ENCODE assay signal across 18 mouse cellular contexts in genomic region chr8:20581081-20581480, GRCm38 (mm10). TPM values are rescaled to one million over a fixed set of nuclear protein-coding genes. Genes with fewer than 3 reads are reported as not detected.
DNase-seq lines count a peak whose midpoint lies in the region; ATAC-seq and TF ChIP-seq lines count a peak whose summit lies in the region.
"Not testable (repeated sequence)": the region's sequence is repeated elsewhere in the genome, so short reads cannot be mapped to it uniquely, and the experiment has no call there.
"Had no signal": no experiment of that assay in that cellular context is flagged by ENCODE, and none has a peak within 500 bp of the region (broad histone marks: within the 10 kb centered on the region; RNA-seq: fewer than 3 reads in every experiment).

No protein-coding gene starts in this region.

- H3K4me1 ChIP-seq in MEL (ENCODE audit: control insufficient read depth in 1 of 2, insufficient read depth in 2 of 2, low read length in 2 of 2); forebrain, embryonic 11.5 days (replicated peaks; ENCODE audit: control insufficient read depth, insufficient read depth, low read length); hindbrain, embryonic 14.5 days (replicated peaks; ENCODE audit: control insufficient read depth, insufficient read depth, low read length); lung, embryonic 14.5 days (ENCODE audit: insufficient read depth); neural tube, embryonic 11.5 days (ENCODE audit: control insufficient read depth, insufficient read depth, low read length); stomach, postnatal 0 days (replicated peaks; ENCODE audit: control insufficient read depth, insufficient read depth): not testable (repeated sequence)

- H3K9me3 ChIP-seq in MEL (replicated peaks; ENCODE audit: insufficient read depth, low read length); forebrain, embryonic 11.5 days (ENCODE audit: control insufficient read depth, low read length); hindbrain, embryonic 14.5 days (ENCODE audit: control insufficient read depth, low read length); lung, embryonic 14.5 days (ENCODE audit: low read depth, low read length); neural tube, embryonic 11.5 days (ENCODE audit: control insufficient read depth, low read length); stomach, postnatal 0 days (ENCODE audit: control insufficient read depth, low read length): not testable (repeated sequence)

- H3K79me2 ChIP-seq in MEL (ENCODE audit: control insufficient read depth, insufficient read depth, low read length, poor library complexity) = not testable (repeated sequence)

- not testable (repeated sequence) for TF ChIP-seq POLR2A in MEL (IDR thresholded peaks at IDR 0.05; ENCODE audit: control insufficient read depth in 1 of 2, insufficient read depth in 1 of 2, low read depth in 1 of 2, low read length in 2 of 2, poor library complexity in 1 of 2)

- H3K27ac ChIP-seq in MEL (ENCODE audit: control insufficient read depth, low read depth, low read length); forebrain, embryonic 11.5 days (ENCODE audit: low read depth, low read length); hindbrain, embryonic 14.5 days; lung, embryonic 14.5 days (ENCODE audit: low read depth); neural tube, embryonic 11.5 days (ENCODE audit: low read depth, low read length); stomach, postnatal 0 days (replicated peaks): not testable (repeated sequence)

- not testable (repeated sequence) for H3K27me3 ChIP-seq in MEL (ENCODE audit: control insufficient read depth in 1 of 2, insufficient read depth in 2 of 2, low read length in 2 of 2); forebrain, embryonic 11.5 days (ENCODE audit: control insufficient read depth, insufficient read depth, low read length); hindbrain, embryonic 14.5 days (ENCODE audit: control insufficient read depth, insufficient read depth, low read length); lung, embryonic 14.5 days (ENCODE audit: insufficient read depth, low read length); neural tube, embryonic 11.5 days (ENCODE audit: control insufficient read depth, insufficient read depth, low read length); stomach, postnatal 0 days (ENCODE audit: control insufficient read depth, insufficient read depth, low read length)

- not testable (repeated sequence) for H3K4me2 ChIP-seq in forebrain, embryonic 11.5 days (ENCODE audit: low read depth, low read length, severe bottlenecking); hindbrain, embryonic 14.5 days (replicated peaks); lung, embryonic 14.5 days; neural tube, embryonic 11.5 days (ENCODE audit: low read depth); stomach, postnatal 0 days (replicated peaks; ENCODE audit: low read depth)

- ATAC-seq in forebrain, embryonic 11.5 days (replicated peaks; ENCODE audit: low FRiP score); hindbrain, embryonic 14.5 days (ENCODE audit: low FRiP score); lung, embryonic 14.5 days (ENCODE audit: insufficient read depth); neural tube, embryonic 11.5 days (ENCODE audit: insufficient read depth, low FRiP score, low TSS enrichment); stomach, postnatal 0 days (ENCODE audit: low FRiP score, low TSS enrichment): not testable (repeated sequence)

- TF ChIP-seq RAD21 in MEL (IDR thresholded peaks at IDR 0.05; ENCODE audit: low read depth, low read length) = not testable (repeated sequence)

- WGBS in forebrain, embryonic 11.5 days = 96% methylated on average over 2 of the region's 6 CpGs
- 92% methylated on average over 3 of the region's 6 CpGs for WGBS in hindbrain, embryonic 14.5 days
- 90% methylated on average over 3 of the region's 6 CpGs for WGBS in lung, embryonic 14.5 days
- 95% methylated on average over 3 of the region's 6 CpGs for WGBS in neural tube, embryonic 11.5 days
- 97% methylated on average over 2 of the region's 6 CpGs for WGBS in stomach, postnatal 0 days

- DNase-seq in 3134 (ENCODE audit: extremely low read depth, insufficient read length, low spot score) (peak; percentile 7), MEL (ENCODE audit: low read depth, low spot score) (peak; percentile 1)
- DNase-seq in forebrain, embryonic 11.5 days (ENCODE audit: low spot score) = peak; percentile 38
- DNase-seq in hindbrain, embryonic 14.5 days (ENCODE audit: low spot score) = peak; percentile 18
- DNase-seq in left cerebral cortex, adult 8-10 months (ENCODE audit: low spot score in 2 of 2) = peak; percentile 7 to 72
- DNase-seq in lung, embryonic 14.5 days = peak; percentile 0
- DNase-seq in neural tube, embryonic 11.5 days (ENCODE audit: low spot score) = peak; percentile 6
- peak; percentile 6 for DNase-seq in stomach, postnatal 0 days (ENCODE audit: low spot score)

- not testable (repeated sequence) for TF ChIP-seq CTCF in MEL (IDR thresholded peaks at IDR 0.05 in 2 of 3, conservative IDR thresholded peaks at IDR 0.05 in 1 of 3; ENCODE audit: control insufficient read depth in 1 of 3, insufficient read depth in 1 of 3, low read depth in 2 of 3, low read length in 3 of 3, poor library complexity in 1 of 3, severe bottlenecking in 1 of 3); lung, embryonic 14.5 days (IDR thresholded peaks at IDR 0.05; ENCODE audit: low read depth); stomach, postnatal 0 days (IDR thresholded peaks at IDR 0.05; ENCODE audit: low read depth)

- not testable (repeated sequence) for H3K36me3 ChIP-seq in MEL (ENCODE audit: control insufficient read depth in 1 of 2, insufficient read depth in 2 of 2, low read length in 2 of 2); forebrain, embryonic 11.5 days (ENCODE audit: control insufficient read depth, insufficient read depth, low read length); hindbrain, embryonic 14.5 days (replicated peaks; ENCODE audit: control insufficient read depth, insufficient read depth); lung, embryonic 14.5 days (ENCODE audit: insufficient read depth); neural tube, embryonic 11.5 days (ENCODE audit: control insufficient read depth, insufficient read depth, low read length); stomach, postnatal 0 days (ENCODE audit: control insufficient read depth, insufficient read depth, low read length)

- H3K9ac ChIP-seq in MEL (ENCODE audit: control insufficient read depth, low read depth, low read length, poor library complexity, severe bottlenecking); forebrain, embryonic 11.5 days (ENCODE audit: low read length); hindbrain, embryonic 14.5 days; lung, embryonic 14.5 days; neural tube, embryonic 11.5 days (ENCODE audit: low read length); stomach, postnatal 0 days (ENCODE audit: low read length): not testable (repeated sequence)

- not testable (repeated sequence) for TF ChIP-seq EP300 in MEL (IDR thresholded peaks at IDR 0.05; ENCODE audit: low read depth in 1 of 2, low read length in 2 of 2); stomach, postnatal 0 days (optimal IDR thresholded peaks at IDR 0.05)

- H3K4me3 ChIP-seq in MEL (ENCODE audit: control insufficient read depth in 1 of 2, insufficient read depth in 1 of 2, low read depth in 2 of 2, low read length in 2 of 2); forebrain, embryonic 11.5 days (ENCODE audit: low read depth, low read length); hindbrain, embryonic 14.5 days (replicated peaks; ENCODE audit: low read length); lung, embryonic 14.5 days (ENCODE audit: low read depth, low read length); neural tube, embryonic 11.5 days (ENCODE audit: low read depth, low read length); stomach, postnatal 0 days (ENCODE audit: low read depth, low read length): not testable (repeated sequence)

RNA-seq across cellular contexts. Expression of gene Gm21119, which starts 33.6 kb away (rescaled TPM):
- total RNA-seq in MEL (2012; rRNA removed) = not detected in 2 replicates
- not detected for polyA plus RNA-seq in MEL (2012; ENCODE audit: insufficient read depth in 1 of 2, insufficient read length in 2 of 2, low read depth in 1 of 2, low replicate concordance in 2 of 2, missing spikeins in 1 of 2)
- polyA plus RNA-seq in forebrain, embryonic 11.5 days (2014; fragmentation: Nextera tagmentation; extraction: Ambion mirVana) = not detected in 2 replicates
- 0.21 and 0.27 TPM in 2 replicates for polyA plus RNA-seq in hindbrain, embryonic 14.5 days (2014; fragmentation: Nextera tagmentation; extraction: Ambion mirVana)
- total RNA-seq in left cerebral cortex, adult 8-10 months (2022) = 1 to 10 TPM; 1.9 to 3.5 (median 2.5) TPM
- polyA plus RNA-seq in lung, embryonic 14.5 days (2014; fragmentation: Nextera tagmentation; extraction: Ambion mirVana) = 0.24 and 0.80 TPM in 2 replicates
- 0.09 TPM in 1 of 2 replicates, not detected in the other for polyA plus RNA-seq in neural tube, embryonic 11.5 days (2014; fragmentation: Nextera tagmentation; extraction: Ambion mirVana)
- not detected in 2 replicates for polyA plus RNA-seq in stomach, postnatal 0 days (2015; fragmentation: Nextera tagmentation; extraction: Ambion mirVana)
- polyA plus RNA-seq: embryonic facial prominence, embryonic 14.5 days; forebrain, postnatal 0 days; gonadal fat pad, adult 2 months; heart, embryonic 12.5 days; limb, embryonic 12.5 days; liver, embryonic 12.5 days; macrophage; midbrain, embryonic 12.5 days; neural tube, embryonic 15.5 days; small intestine, adult 2 months had no signal
